Mouse (Mus musculus): ENCODE results near the gene Ttyh3.

- TF ChIP-seq POLR2A (IDR thresholded peaks at IDR 0.05; ENCODE audit: low read depth, low read length) (no peak), CTCF (IDR thresholded peaks at IDR 0.05; ENCODE audit: extremely low read depth, insufficient read depth, insufficient read length, insufficient replicate concordance) (no peak)
Measured at GRCm38 (mm10) chr5:140621092-140621491, 27.7 kb downstream of the Ttyh3 start.

Measured in spleen, adult 2 months (tissue).